Mouse (Mus musculus) left cerebral cortex, postnatal 4 days (tissue): Measurements from ENCODE around the gene Gimap8. TPM values are rescaled to one million over a fixed set of nuclear protein-coding genes. Genes with fewer than 3 reads are reported as not detected.

ENCODE experiments used
- DNase-seq: peaks from one replicate; pipeline ENCODE4 v3.0.0-alpha.2; 2022
- intact Hi-C: fragments of 180-260 bp; cut with DNase I; formaldehyde crosslinking; loops from one replicate; pipeline ENCODE4 v1.15.1; 2025
- total RNA-seq, 2 experiments: library from RNA; stranded (reverse); gene quantifications; 2 replicates each; pipeline ENCODE4 v1.2.3; 2021

The Gimap8 gene
- total RNA-seq, 2 experiments from 2014 or later, result 1.2 to 1.6 TPM

DNA sequence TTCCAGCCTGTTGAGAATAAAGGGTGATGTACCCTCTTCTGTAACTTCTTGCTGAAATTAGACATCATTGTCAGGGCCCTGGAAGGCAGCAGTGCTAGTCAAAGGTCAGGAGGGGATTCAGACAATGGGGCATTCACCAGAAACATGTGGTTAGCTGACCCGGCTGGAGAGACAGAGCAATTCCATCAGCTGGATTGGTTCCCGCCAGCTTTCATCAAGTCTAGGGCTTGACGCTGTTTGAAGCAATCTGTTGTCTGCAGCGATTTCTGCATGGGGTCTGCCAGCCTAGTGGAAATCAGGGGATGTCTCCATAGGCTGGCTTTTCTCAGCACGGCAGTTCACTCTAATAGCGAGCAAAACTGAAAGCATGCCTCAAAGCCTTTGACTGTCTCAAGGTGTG, 10.5 kb upstream of the Gimap8 start:
- intact Hi-C loops, result no loop called here
- DNase-seq, result no peak

DNA sequence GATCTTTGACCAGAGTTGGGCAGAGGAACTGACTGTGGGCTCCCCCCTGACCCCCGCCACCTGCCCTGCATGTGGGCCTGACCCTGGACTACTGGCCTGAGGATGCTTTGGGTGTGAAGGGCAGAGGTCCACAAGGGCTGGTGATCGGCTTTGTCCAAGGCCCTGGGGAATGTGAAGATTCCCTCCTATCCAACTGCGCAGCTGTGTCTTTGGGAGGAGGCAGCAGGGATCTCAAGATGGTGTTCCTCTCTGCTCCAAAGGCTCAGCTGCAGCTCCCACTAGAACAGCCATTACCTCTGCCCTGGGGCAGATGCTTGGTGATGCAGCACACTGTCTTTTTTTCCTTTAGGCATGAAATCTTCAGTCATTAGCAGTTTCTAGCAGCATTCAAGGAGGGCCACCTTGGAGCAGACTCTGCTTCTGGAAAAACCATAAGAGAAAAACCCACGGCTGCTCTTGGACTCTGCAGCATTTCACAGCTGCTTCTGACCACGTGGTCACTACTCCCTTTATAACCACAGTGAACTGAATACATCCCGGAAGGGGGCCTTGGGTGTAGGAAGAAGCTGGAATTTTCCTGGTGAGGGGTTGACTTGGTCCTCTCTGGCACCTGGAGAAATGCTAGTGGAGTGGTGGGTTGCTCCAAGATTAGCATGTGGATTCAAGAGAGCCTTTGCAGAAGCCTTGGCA, 9.1 kb upstream of the Gimap8 start:
- intact Hi-C loops, result no loop called here
- no peak for DNase-seq

DNA sequence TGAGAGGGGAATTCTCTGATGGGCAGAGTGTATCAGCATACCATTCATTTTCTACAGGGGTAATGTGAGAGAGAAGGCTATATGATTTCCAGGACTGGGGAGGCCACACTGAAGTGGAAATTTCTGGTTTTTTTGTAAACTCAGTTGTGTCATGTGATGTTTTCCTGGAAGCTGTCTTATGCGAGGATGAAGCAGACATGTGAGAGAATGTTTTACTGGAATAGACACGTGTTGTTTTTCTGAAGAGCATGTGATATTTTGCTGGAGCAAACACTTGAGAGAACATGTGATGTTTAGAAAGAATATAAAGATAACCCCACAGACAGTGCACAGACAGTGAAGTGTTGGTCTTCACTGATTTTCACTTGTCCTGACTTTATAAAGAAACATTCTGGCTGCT, 8.5 kb upstream of the Gimap8 start:
- intact Hi-C loops, result no loop called here
- no peak for DNase-seq

DNA sequence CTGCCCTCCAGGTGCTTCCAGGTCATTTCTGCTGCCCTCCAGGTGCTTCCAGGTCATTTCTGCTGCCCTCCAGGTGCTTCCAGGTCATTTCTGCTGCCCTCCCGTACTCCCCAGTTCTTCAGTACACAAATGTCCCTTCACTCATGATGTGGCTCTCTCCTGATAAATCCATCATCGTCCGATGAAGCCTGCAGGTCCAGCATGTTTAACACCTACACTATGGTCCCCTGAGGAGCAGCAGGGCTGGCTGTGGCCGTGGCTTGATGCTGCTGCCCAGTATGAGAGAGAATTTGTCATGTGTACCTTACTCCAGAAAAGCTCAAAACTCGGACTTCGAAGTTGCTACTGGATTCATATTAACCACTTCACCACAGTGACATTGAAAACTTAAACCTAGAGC, 5.6 kb upstream of the Gimap8 start:
- intact Hi-C loops, result loop anchor here (5.0 to 10.0 kb wide), 3 partner anchors 59 to 464 kb away; no protein-coding TSS in a partner anchor
- no peak for DNase-seq

DNA sequence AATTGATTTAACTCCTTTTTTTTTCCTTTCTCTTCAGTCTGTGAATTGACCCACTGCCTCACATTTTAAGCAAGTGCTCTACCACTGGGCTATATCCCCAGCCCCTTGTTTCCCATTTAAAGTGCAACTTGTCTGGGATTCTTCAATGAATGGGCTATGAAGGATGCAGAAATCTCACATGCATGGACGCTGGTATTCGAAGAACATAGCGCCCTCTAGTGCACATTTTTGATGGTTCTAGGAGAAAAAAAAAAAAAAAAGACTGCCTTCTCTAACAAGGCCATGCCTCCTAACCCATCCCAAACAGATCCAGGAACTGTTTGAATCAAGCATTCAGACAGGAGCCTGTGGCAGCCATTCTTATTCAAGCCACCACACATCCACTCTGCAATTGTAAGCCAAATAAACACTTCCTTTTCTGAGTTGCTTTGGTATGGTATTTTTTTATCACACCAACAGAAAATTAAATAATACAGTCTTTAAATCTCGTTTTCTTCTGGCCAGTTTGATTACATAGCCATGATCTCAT, 4.2 kb upstream of the Gimap8 start:
- intact Hi-C loops, result loop anchor here (5.0 to 10.0 kb wide), 3 partner anchors 61 to 466 kb away; no protein-coding TSS in a partner anchor
- peak; percentile 34 for DNase-seq

DNA sequence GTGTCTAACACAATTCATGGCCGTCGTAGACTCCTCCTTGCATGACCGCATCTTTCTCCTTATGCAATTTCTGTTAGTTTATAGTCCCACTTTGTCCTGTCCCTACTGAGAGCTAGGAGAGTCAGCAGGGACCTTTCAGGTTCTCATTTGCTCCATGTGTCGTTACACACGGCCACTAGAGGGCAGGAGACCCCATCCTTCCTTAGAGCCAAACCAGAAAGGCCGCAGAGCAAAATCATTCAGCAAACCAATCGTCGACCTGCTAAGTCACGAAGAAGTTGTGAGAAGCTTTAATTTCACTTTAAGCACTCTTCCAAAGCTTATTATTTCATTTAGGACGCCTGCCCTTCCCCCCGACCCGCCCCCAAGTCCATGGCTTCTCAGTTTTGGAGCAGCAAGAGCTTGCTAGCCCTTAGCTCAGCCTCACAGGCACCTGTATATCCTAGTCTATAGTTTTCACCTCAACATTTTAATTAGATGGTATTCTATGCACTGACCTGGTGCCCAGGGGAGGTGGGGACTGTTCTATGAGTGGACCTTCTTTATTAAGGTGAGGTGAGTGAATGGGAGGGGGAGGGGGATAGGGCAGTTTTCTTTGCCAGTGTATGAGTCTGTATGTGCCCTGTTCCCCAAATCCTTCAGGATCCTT, 1.2 kb upstream of the Gimap8 start:
- intact Hi-C loops, result loop anchor here (5.0 to 10.0 kb wide), 2 partner anchors 127 to 309 kb away; partner anchors contain the start of gene Gimap3
- peak; percentile 69 for DNase-seq

DNA sequence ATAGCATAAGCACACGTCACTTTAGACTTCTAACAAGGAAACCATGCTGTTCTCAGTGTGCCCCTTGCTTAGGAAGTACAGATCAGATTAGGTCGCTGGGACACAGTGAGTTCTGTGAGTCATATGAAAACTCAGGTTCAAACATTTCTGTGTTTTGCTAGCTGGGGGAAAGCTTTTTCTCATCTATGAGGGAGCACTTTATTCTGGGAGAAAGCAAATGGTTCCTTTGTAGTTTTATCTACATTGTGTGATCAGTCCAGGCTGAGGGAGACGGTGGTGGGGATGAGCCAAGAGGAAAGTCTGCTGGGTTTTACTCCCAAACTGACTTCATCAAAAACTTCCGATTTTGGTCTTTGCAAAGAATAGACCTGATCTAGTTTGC, 734 bp upstream of the Gimap8 start:
- intact Hi-C loops, result loop anchor here (5.0 to 10.0 kb wide), 2 partner anchors 126 to 309 kb away; partner anchors contain the start of gene Gimap3
- DNase-seq, result no peak

DNA sequence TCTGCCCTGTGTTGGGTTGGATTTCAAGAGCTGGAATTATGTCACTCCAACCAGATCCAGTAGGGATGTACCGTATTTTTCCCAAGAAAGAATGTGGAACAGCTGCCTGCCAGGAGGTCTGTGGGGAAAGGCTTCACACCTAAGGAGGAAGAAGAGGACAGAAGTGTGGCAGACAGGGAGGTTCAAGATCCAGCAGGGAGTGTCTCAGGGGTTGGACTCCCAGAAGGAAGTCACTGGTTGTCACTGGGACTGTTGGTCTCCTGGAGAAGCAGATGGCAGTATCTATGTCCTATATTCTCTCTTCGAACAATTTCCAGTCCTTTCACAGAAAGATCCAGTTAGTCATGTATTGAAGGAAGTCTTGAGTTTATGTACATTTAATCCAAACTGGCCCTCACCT, 577 bp downstream of the Gimap8 start:
- DNase-seq, result no peak
- intact Hi-C loops, result loop anchor here (5.0 to 10.0 kb wide), 2 partner anchors 125 to 307 kb away; partner anchors contain the start of gene Gimap3

DNA sequence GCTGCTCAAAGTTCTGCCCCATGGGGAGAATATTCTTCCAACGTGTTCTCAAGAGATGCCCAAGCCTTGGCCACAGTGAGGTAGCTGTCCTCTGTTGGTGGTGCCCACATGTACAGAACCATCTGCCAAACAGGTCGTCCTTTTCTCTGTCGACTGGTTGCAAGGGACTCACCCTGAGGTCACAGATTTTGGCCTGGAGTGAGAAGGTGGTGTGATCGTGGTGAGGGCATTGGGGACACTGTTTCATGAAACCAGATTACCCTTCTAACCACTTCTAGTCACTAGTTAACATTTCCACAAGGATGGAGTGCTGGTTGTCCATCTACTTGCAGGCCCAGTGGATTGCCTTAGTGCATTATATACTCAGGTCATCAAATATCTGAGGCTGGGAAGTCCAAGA, 1.7 kb downstream of the Gimap8 start:
- intact Hi-C loops, result loop anchor here (5.0 to 10.0 kb wide), 2 partner anchors 124 to 306 kb away; partner anchors contain the start of gene Gimap3
- no peak for DNase-seq

DNA sequence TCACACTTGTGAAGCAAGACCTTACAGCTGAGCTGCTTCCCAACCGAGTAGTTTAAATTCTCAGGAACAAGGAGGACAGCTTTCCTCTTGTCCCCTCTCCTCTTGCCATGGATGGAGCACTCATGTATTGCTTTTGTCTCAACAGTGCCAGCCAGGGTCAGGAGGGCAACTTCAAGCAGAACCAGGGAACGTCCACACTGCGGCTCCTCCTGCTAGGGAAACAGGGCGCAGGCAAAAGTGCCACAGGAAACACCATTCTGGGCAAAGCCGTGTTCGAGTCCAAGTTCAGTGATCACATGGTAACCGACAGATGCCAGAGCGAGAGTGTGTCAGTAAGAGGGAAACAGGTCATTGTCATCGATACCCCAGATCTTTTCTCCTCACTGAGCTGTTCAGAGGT, 3.0 kb downstream of the Gimap8 start:
- intact Hi-C loops, result no loop called here
- no peak for DNase-seq

DNA sequence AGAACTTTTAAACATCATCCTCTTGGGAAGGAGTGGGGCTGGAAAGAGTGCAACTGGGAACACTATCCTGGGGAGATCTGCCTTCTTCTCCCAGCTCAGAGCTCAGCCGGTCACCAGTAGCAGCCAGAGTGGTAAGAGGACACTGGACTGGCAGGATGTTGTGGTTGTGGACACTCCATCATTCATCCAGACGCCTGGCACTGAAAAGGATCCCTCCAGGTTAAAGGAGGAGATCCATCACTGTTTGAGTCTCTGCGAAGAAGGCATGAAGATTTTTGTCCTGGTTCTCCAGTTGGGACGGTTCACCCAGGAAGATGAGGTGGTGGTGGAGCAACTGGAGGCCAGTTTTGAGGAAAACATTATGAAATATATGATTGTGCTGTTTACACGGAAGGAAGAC, 11.7 kb downstream of the Gimap8 start:
- DNase-seq, result no peak
- intact Hi-C loops, result no loop called here

DNA sequence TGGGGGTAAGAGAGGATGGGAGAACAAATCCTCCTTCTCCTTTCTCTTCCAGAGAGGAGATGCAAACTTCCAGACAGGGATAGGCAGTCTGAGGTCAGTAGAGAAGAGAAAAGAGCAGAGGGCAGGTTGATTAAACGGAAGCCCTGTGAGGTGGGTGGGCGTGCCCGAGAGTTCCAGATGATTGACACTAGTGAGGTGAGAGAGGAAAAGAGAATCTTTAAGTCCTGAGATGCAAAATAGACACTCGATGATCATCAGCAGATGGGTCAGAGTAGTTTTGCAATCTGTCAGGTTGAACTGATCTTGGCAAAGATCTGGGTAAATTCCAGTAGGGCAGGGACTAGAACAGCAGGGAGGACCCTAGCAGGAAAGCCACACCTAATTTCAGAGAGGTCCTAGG, 17.7 kb downstream of the Gimap8 start:
- intact Hi-C loops, result no loop called here
- DNase-seq, result no peak

DNA sequence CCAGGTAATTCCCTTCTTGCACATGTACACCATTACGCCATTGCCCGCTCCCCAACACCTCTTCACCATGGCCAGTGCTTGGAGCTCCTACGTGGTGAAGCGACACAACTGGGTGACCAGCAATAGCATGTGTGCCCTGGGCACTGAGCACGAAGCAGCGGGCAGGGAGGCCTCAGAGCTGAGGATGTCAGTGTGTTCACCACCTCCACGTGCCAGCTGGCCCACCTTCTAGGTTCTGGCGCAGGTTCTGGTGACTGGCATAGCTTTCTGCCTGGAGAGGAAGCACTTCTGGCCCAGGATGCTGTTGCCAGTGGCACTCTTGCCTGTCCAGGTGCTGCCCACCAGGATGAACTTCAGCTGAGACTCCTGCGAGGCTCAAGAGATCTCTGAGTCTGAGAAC, 18.4 kb downstream of the Gimap8 start:
- intact Hi-C loops, result no loop called here
- no peak for DNase-seq

DNA sequence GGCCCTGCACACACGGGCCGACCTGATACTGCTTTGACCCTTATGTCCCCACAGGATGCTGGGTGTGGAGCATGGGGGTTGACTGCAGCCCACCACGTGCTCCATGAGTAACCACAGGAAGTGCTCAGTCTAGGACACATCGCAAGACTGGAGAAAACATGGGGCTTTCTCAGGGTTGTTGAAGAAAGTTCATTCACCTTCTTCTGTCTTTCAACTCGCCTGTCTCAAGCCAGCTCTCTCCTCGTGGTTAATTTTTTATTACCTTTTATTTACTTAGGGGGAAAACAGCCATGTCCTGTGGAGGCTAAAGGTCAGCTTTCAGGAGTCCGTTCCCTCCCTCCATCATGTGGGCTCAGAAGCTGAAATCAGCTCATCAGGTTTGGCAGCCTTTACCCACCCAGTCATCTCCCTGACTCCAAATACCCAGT, 19.1 kb downstream of the Gimap8 start:
- DNase-seq, result no peak
- intact Hi-C loops, result no loop called here

DNA sequence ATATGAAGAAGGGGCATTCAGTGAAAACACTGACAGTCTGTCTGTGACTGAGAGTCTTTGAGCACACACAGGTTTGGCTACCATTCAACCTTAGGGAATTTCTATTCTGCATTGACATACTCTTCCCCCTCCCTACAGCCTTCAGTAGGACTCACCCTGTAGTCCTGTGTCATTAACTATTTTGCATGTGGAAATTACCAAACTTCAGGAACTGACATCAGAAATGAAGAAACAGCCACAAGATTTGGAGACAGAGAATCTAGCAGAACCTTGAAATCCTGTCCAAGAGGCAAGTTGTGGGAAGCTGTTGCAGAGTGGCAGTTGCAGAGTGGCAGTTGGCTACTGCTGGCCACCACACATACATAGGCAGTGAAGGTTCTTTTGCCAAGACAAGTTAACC, 21.0 kb downstream of the Gimap8 start:
- intact Hi-C loops, result no loop called here
- no peak for DNase-seq

DNA sequence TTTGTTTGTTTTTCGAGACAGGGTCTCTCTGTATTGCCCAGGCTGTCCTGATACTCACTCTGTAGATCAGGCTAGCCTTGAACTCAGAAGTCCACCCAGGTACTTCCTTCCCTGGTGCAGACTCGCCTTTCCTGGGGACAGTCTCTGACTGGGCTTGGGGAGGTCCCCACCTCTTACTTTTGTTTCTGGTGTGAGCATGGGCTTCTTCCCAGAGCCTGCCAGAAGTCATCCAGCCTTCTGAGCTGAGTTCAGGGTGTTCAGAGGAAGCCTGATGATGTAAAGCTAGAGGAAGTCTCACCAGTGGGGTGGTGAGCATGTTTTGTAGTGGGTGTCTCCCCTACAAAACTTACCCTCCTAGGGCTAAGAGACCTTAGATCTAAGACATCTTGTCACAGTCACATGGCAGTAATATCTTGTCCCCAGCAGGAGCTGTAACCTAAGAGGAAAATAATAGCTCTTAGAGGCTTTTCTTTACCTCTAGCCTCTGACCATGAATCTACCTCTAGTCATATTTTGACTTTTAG, 22.5 kb downstream of the Gimap8 start:
- intact Hi-C loops, result no loop called here
- DNase-seq, result no peak

DNA sequence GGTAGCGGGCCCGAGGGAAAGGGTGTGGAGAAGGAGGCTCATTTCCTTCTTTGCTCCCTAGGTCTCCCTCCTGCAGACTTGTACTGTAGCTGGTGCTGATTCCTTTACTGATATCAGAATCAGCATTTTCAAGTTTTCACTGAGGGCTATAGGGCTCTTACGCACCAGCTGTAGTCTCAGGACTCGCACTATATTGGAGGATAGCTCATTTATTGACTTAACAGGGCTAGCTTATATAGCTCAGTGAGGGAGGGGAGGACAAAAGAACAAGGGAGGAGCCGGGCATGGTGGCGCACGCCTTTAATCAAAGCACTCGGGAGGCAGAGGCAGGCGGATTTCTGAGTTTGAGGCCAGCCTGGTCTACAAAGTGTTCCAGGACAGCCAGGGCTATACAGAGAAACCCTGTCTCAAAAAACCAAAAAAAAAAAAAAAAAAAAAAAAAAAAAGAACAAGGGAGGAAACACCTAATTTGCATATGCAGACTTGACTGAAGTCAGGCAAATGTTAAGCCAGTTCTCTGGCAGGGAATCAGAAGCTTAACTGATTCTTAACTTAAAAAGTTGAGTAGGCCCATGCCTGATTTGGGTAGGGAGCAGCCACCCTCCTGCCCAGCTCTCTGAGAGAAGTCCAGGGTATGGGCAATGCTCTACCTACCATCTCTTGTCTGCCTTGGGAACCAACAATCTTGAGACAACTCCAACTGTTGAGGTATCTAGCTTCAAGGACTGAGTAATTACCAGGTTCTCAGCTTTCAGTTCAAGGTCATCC, 27.4 kb downstream of the Gimap8 start:
- DNase-seq, result no peak
- intact Hi-C loops, result no loop called here

DNA sequence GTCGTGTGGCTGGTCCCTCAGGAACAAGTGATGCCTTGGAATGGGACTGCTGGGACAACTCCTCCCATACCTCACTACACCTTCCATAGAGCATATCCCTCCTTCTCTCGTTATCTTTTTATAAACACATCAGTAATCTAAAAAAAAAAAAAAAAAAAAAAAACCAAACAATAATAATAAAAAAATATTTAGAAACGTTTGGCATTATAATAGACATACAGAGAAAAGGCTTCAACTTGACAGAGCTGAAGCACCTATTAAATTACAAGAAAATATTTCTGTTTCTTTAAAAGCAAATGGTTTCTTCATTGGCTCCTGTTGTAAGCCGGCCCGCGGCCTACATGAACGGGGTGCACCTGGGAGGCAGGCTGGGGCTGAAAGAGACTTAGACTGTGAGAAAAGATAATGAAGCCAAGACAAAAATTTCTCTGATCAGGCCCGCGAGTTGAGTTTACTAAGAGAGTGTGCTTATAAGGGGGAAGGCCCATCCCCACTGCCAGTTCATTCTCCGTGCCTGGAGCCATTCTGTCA, 28.4 kb downstream of the Gimap8 start:
- DNase-seq, result no peak
- intact Hi-C loops, result no loop called here

DNA sequence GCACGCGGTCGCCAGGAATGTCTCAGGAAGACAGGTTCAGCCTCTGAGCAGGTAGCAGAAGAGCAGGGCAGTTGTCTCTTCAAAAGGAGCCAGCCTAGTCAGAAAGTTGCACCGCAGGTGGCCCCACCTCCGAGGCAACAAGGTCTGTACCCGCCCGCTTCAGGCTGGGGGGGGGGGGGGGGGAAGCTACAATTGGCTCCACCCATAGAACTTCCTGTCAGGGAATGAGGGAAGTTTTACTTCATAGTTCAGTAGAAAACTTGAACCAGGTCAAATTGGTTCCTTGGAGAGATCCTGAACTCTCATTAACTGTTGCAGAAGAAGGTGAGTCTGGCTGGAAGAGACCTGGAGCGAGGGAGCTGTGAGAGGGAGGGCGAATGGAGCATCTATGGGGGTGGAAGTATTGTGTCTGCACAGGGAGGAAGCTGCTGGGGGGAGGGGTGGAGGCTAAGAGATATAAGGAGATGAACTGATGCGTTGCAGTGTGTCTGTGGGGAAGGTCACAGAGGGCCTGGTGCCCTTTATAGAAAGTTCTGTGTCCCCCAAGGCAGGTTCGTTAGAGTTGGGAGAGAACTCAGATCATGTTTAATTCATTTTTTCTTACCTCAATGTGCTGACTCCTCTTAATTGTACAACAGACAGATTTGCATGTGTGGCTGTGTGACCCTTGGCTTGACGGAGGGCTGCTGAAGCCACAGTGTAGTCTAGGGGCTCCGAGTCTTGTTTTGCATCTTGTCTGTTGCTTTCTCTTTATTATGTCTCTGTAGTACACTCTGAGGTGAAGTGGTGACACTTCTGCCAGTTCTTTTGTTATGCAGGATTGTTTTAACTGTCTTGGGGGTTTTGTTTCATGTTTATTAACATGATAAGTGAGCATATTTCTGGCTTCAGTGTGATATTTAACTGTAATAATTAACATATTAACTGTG, 29.2 kb downstream of the Gimap8 start, which contains the start of gene Gimap9:
Gene Gimap9, plus strand, starts transcription at position 199 of the 929 bp plus-strand sequence.
- intact Hi-C loops, result no loop called here
- DNase-seq, result no peak
